Mouse (Mus musculus): ENCODE results near the gene Olfr685.

Gene Olfr685

GRCm38 (mm10) chr7:105185912-105186311, at the start of gene Olfr685:
Gene Olfr685, minus strand, starts transcription at chr7:105186012.
- no peak for DNase-seq

DNA sequence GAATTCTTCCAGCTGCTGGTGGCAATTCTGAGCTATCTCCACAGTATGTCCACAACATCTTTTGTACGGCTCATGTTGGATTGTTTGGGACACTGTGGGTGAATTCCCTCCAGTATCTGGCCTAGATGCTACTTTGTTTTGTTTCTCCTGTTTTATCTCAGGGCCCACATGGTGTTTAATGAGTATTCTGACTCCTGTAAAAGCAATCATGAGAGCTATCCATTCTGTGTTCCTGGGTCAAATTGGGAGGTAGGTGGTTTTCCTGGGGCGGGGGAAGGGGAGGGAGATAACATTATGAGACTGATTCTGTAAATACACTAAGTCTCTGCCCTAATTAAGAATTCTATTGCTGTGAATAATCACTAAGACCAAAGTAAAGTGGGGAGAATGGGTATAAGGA, 43.6 kb upstream of the Olfr685 start:
- no peak for DNase-seq

GRCm38 (mm10) chr7:105228138-105228537, 42.3 kb upstream of the Olfr685 start:
- no peak for DNase-seq

DNA sequence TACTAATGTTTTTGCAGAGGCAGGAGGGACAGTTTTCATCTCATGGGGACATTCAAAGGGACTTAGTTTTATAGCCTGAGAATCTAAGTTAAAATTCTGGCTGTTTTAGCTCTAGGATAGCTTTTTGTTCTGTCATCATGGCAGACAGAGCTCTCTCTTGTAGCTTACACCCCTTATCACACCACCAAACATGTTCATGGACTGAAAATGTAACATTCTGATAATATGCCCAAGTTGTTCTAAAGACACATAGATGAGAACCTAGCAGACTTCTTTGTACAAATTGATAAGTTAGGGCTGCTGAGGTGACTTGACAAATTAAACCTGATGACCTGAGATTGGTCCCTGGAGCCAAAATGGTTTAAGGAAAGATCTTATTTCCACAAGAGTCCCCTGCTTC, 40.9 kb upstream of the Olfr685 start:
- no peak for DNase-seq

GRCm38 (mm10) chr7:105226072-105226471, 40.3 kb upstream of the Olfr685 start:
- no peak for DNase-seq

GRCm38 (mm10) chr7:105218281-105218680, 32.5 kb upstream of the Olfr685 start:
- no peak for DNase-seq

GRCm38 (mm10) chr7:105214761-105215160, 28.9 kb upstream of the Olfr685 start:
- no peak for DNase-seq

- DNase-seq = no peak
Measured at GRCm38 (mm10) chr7:105207385-105207784, 21.6 kb upstream of the Olfr685 start, which contains the start of gene Olfr686. Gene Olfr686, minus strand, starts transcription at chr7:105207485.

- DNase-seq = no peak
Measured at GRCm38 (mm10) chr7:105170773-105171172, 15.0 kb downstream of the Olfr685 start.

GRCm38 (mm10) chr7:105163553-105163952, 22.3 kb downstream of the Olfr685 start, which contains the start of gene Olfr684:
Gene Olfr684, minus strand, starts transcription at chr7:105163653.
- DNase-seq = no peak

GRCm38 (mm10) chr7:105146912-105147311, 38.9 kb downstream of the Olfr685 start, which contains the start of gene Olfr683:
Gene Olfr683, minus strand, starts transcription at chr7:105147012.
- no peak for DNase-seq

DNA sequence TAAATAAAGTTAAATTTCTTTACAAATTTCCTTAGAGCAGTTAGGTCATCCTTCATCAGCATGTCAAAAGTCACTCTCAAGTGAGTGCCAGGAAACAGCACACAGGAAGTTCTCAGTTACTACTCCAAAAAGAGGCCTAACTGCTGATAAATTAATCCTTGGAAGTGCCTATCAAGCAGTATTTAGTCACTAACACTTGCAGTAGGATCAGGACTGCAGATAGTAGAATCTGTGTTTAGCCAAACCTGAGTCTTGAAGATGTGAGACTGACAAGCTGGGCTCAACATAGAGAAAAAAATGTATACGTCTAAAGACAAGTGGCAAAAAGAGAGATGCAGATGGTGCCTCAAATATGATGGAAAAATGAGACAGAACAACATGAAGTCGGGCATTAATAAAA, 44.5 kb downstream of the Olfr685 start:
- no peak for DNase-seq

All from right cerebral cortex, postnatal 14 days (tissue).